Mouse (Mus musculus): ENCODE measurements around the gene Vmn2r114. TPM values are rescaled to one million over a fixed set of nuclear protein-coding genes. Genes with fewer than 3 reads are reported as not detected.
"Not testable (repeated sequence)": the region's sequence is repeated elsewhere in the genome, so short reads cannot be mapped to it uniquely, and the experiment has no call there.

The Vmn2r114 gene
- polyA plus RNA-seq (2014; fragmentation: Nextera tagmentation; extraction: Ambion mirVana): not detected in 2 replicates

DNA sequence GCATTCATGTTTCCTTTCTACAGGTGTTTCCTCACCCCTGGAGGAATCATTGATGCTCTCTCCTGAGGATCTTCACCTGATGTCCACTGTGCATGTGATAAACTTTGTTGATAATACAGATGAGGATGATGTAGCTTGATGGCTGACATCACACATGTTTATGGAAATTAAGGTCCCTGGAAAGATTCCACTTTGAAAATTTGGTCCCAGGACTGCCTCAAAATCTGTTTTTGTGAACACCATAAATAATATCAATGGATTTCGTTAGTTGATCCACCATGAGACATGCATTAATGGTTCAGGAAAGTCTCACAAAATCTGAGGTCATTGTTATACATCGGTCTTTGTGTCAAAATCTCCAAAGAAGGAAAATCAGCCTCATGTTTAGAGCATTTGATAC, at the start of gene Vmn2r114:
TSS of gene Vmn2r114 (minus strand) at position 101 of the 400 bp plus-strand sequence.
- ATAC-seq (replicated peaks; ENCODE audit: low FRiP score, low TSS enrichment, low read depth); H3K4me1 ChIP-seq (replicated peaks; ENCODE audit: control insufficient read depth, insufficient read depth, low read length); H3K4me3 ChIP-seq (ENCODE audit: low read depth, low read length); H3K27ac ChIP-seq (ENCODE audit: low read depth); H3K36me3 ChIP-seq (ENCODE audit: control insufficient read depth, insufficient read depth, low read length); H3K9ac ChIP-seq (ENCODE audit: low read length); H3K27me3 ChIP-seq (replicated peaks; ENCODE audit: control insufficient read depth, insufficient read depth, low read length); H3K9me3 ChIP-seq (ENCODE audit: control insufficient read depth, low read length); H3K4me2 ChIP-seq (ENCODE audit: low read length); DNase-seq (ENCODE audit: low spot score): not testable (repeated sequence)
- WGBS: 75% methylated on average over 2 of the region's 2 CpGs

DNA sequence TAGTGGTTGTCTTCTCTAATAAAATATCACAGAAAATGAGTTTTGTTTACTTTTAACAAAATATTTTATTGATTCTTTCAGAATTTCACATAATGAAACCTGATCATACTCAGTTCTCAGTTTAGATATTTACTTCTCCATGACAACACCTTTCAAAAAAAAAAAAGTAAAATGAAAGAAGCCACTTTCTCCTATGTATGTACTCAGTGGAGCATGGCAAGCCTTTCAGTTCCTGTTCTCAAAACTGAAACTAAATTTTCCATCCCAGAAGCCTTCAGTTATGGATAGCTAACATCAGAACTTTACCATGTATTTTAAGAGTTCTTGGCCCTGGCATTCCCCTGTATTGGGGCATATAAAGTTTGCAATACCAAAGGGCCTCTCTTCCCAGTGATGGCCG, 39.3 kb upstream of the Vmn2r114 start:
- no peak overlapping the region for H3K9ac ChIP-seq (ENCODE audit: low read length)
- no peaks in the 10 kb centered on the region for H3K36me3 ChIP-seq (ENCODE audit: control insufficient read depth, insufficient read depth, low read length)
- no peak overlapping the region for H3K4me3 ChIP-seq (ENCODE audit: low read depth, low read length)
- no peaks in the 10 kb centered on the region for H3K9me3 ChIP-seq (ENCODE audit: control insufficient read depth, low read length)
- DNase-seq (ENCODE audit: low spot score): no peak
- no peaks in the 10 kb centered on the region for H3K4me1 ChIP-seq (replicated peaks; ENCODE audit: control insufficient read depth, insufficient read depth, low read length)
- H3K4me2 ChIP-seq (ENCODE audit: low read length): no peak overlapping the region
- no peaks in the 10 kb centered on the region for H3K27me3 ChIP-seq (replicated peaks; ENCODE audit: control insufficient read depth, insufficient read depth, low read length)
- no peak for ATAC-seq (replicated peaks; ENCODE audit: low FRiP score, low TSS enrichment, low read depth)
- H3K27ac ChIP-seq (ENCODE audit: low read depth): no peak overlapping the region
- WGBS: 72% methylated on average over 1 of the region's 1 CpGs

DNA sequence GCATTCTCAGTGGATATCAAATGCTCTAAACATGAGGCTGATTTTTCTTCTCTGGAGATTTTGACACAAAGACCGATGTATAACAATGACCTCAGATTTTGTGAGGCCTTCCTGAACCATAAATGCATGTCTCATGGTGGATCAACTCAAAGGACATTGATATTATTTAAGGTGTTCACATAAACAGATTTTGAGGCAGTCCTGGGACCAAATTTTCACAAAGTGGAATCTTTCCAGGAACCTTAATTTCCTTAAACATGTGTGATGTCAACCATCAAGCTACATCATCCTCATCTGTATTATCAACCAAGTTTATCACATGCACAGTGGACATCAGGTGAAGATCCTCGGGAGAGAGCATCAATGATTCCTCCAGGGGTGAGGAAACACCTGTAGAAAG, 31.1 kb upstream of the Vmn2r114 start, which contains the start of gene Vmn2r115:
TSS of gene Vmn2r115 (plus strand) at position 301 of the 400 bp plus-strand sequence.
- H3K4me1 ChIP-seq (replicated peaks; ENCODE audit: control insufficient read depth, insufficient read depth, low read length); H3K4me3 ChIP-seq (ENCODE audit: low read depth, low read length); DNase-seq (ENCODE audit: low spot score); H3K27me3 ChIP-seq (replicated peaks; ENCODE audit: control insufficient read depth, insufficient read depth, low read length); H3K4me2 ChIP-seq (ENCODE audit: low read length); H3K36me3 ChIP-seq (ENCODE audit: control insufficient read depth, insufficient read depth, low read length); H3K9ac ChIP-seq (ENCODE audit: low read length); H3K9me3 ChIP-seq (ENCODE audit: control insufficient read depth, low read length); ATAC-seq (replicated peaks; ENCODE audit: low FRiP score, low TSS enrichment, low read depth); H3K27ac ChIP-seq (ENCODE audit: low read depth): not testable (repeated sequence)
- WGBS: 58% methylated on average over 2 of the region's 2 CpGs

DNA sequence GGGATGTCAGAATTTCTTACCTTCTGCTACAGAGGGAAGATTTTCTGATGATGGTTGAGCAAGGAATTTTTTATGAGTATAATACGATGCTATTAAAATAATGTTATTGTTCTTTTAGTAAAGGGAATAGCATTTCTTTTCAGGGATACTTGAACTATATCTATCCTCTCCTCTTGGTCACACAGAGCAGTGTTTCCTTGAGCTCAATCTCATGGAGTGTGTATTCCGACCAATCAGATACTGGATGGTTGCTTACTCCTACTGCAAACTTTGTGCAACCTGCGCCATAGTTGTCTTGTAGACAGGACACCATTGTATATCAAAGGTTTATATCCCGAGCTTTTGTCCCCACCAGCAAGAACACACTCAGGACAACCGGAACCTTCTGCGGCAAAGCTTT, 18.3 kb upstream of the Vmn2r114 start:
- Histone ChIP-seq H3K4me2 (ENCODE audit: low read length) (no peak overlapping the region), H3K4me3 (ENCODE audit: low read depth, low read length) (no peak overlapping the region), H3K9ac (ENCODE audit: low read length) (no peak overlapping the region), H3K27me3 (replicated peaks; ENCODE audit: control insufficient read depth, insufficient read depth, low read length) (no peaks in the 10 kb centered on the region), H3K9me3 (ENCODE audit: control insufficient read depth, low read length) (no peaks in the 10 kb centered on the region), H3K27ac (ENCODE audit: low read depth) (no peak overlapping the region), H3K4me1 (replicated peaks; ENCODE audit: control insufficient read depth, insufficient read depth, low read length) (no peaks in the 10 kb centered on the region), H3K36me3 (ENCODE audit: control insufficient read depth, insufficient read depth, low read length) (no peaks in the 10 kb centered on the region)
- ATAC-seq (replicated peaks; ENCODE audit: low FRiP score, low TSS enrichment, low read depth): no peak
- DNase-seq (ENCODE audit: low spot score): no peak
- 79% methylated on average over 6 of the region's 6 CpGs for WGBS

Other genes with a start within 250 kb of the Vmn2r114 start
- 12.8 and 13.3 TPM in 2 replicates for gene Zfp40, start 119.3 kb downstream of the Vmn2r114 start, polyA plus RNA-seq (2014; fragmentation: Nextera tagmentation; extraction: Ambion mirVana)
- not detected in 2 replicates for gene Vmn2r115, start 31.2 kb upstream of the Vmn2r114 start, polyA plus RNA-seq (2014; fragmentation: Nextera tagmentation; extraction: Ambion mirVana)
- gene Vmn2r116, start 72.1 kb upstream of the Vmn2r114 start, polyA plus RNA-seq (2014; fragmentation: Nextera tagmentation; extraction: Ambion mirVana): not detected in 2 replicates
- gene Vmn2r117, start 167.2 kb upstream of the Vmn2r114 start, polyA plus RNA-seq (2014; fragmentation: Nextera tagmentation; extraction: Ambion mirVana): not detected in 2 replicates